In genomic region chr5:24604656-24605100, GRCm38 (mm10) we compare ENCODE assay signal across 9 mouse cellular contexts. TPM values are rescaled to one million over a fixed set of nuclear protein-coding genes. Genes with fewer than 3 reads are reported as not detected.
DNase-seq lines count a peak whose midpoint lies in the region; ATAC-seq and TF ChIP-seq lines count a peak whose summit lies in the region.
"Had no signal": no experiment of that assay in that cellular context is flagged by ENCODE, and none has a peak within 500 bp of the region (broad histone marks: within the 10 kb centered on the region; RNA-seq: fewer than 3 reads in every experiment).

No protein-coding gene starts in this region.

- H3K4me1 ChIP-seq in spleen, adult 2 months (ENCODE audit: control insufficient read depth, insufficient read depth, insufficient read length) = peaks cover 10% of the 10 kb centered on the region
- peaks cover 76% of the 10 kb centered on the region for H3K4me1 ChIP-seq in embryonic facial prominence, embryonic 10.5 days
- peaks cover 24% of the 10 kb centered on the region for H3K4me1 ChIP-seq in liver, embryonic 12.5 days
- peaks cover 76% of the 10 kb centered on the region for H3K4me1 ChIP-seq in neural tube, embryonic 13.5 days (replicated peaks)

- TF ChIP-seq CTCF in spleen, adult 2 months (IDR thresholded peaks at IDR 0.05; ENCODE audit: extremely low read depth, insufficient read depth, insufficient read length, insufficient replicate concordance) = no peak

- H3K27ac ChIP-seq in spleen, adult 2 months (ENCODE audit: insufficient read depth, low read length) = 0 out of 2 replicates have a peak overlapping the region, but pooled peaks have one; percentile 9
- H3K27ac ChIP-seq in embryonic facial prominence, embryonic 10.5 days (replicated peaks) = peak overlapping the region; percentile 97
- peak overlapping the region; percentile 69 for H3K27ac ChIP-seq in liver, embryonic 12.5 days
- H3K27ac ChIP-seq in neural tube, embryonic 13.5 days (replicated peaks) = peak overlapping the region; percentile 99
- H3K27ac ChIP-seq: macrophage had no signal

- no peaks in the 10 kb centered on the region for H3K9me3 ChIP-seq in embryonic facial prominence, embryonic 10.5 days
- no peaks in the 10 kb centered on the region for H3K9me3 ChIP-seq in liver, embryonic 12.5 days (replicated peaks)
- no peaks in the 10 kb centered on the region for H3K9me3 ChIP-seq in neural tube, embryonic 13.5 days

- WGBS in spleen, adult 2 months = 2% methylated on average over 35 of the region's 46 CpGs
- WGBS in embryonic facial prominence, embryonic 10.5 days = under 1% methylated on average over 46 of the region's 46 CpGs
- WGBS in liver, embryonic 12.5 days (ENCODE audit: insufficient replicate concordance) = 1% methylated on average over 42 of the region's 46 CpGs
- 2% methylated on average over 33 of the region's 46 CpGs for WGBS in neural tube, embryonic 13.5 days

- peak overlapping the region; percentile 31; the same call in 1 of the 2 replicates for H3K4me3 ChIP-seq in spleen, adult 2 months (ENCODE audit: extremely low read depth, insufficient read depth, insufficient read length)
- H3K4me3 ChIP-seq in embryonic facial prominence, embryonic 10.5 days = peak overlapping the region; percentile 75
- H3K4me3 ChIP-seq in liver, embryonic 12.5 days = peak overlapping the region; percentile 47
- peak overlapping the region; percentile 61 for H3K4me3 ChIP-seq in neural tube, embryonic 13.5 days

- peaks cover 12% of the 10 kb centered on the region for H3K27me3 ChIP-seq in spleen, adult 2 months (ENCODE audit: control insufficient read depth, insufficient read depth, low read length)
- peaks cover 56% of the 10 kb centered on the region for H3K27me3 ChIP-seq in embryonic facial prominence, embryonic 10.5 days (replicated peaks; ENCODE audit: low read depth, poor library complexity, severe bottlenecking)
- peaks cover 100% of the 10 kb centered on the region for H3K27me3 ChIP-seq in liver, embryonic 12.5 days (replicated peaks)
- H3K27me3 ChIP-seq in neural tube, embryonic 13.5 days = no peaks in the 10 kb centered on the region

- no peak for TF ChIP-seq POLR2A in spleen, adult 2 months (IDR thresholded peaks at IDR 0.05; ENCODE audit: low read depth, low read length)

- peak; percentile 52; the same call in 1 of the 2 replicates for ATAC-seq in liver, embryonic 12.5 days
- peak; percentile 75 for ATAC-seq in neural tube, embryonic 13.5 days (ENCODE audit: low read depth)

- peak overlapping the region; percentile 53 for H3K4me2 ChIP-seq in liver, embryonic 12.5 days
- H3K4me2 ChIP-seq in neural tube, embryonic 13.5 days = peak overlapping the region; percentile 89

- H3K36me3 ChIP-seq in spleen, adult 2 months (ENCODE audit: control insufficient read depth, insufficient read depth, low read length) = no peaks in the 10 kb centered on the region
- H3K36me3 ChIP-seq in embryonic facial prominence, embryonic 10.5 days (replicated peaks) = no peaks in the 10 kb centered on the region
- H3K36me3 ChIP-seq in liver, embryonic 12.5 days = no peaks in the 10 kb centered on the region
- H3K36me3 ChIP-seq in neural tube, embryonic 13.5 days = no peaks in the 10 kb centered on the region

- DNase-seq in spleen, adult 2 months (ENCODE audit: low read depth in 1 of 2, low spot score in 2 of 2) = no peak
- DNase-seq in spleen, adult 12 weeks (ENCODE audit: low spot score) = no peak
- peak; percentile 94 for DNase-seq in embryonic facial prominence, embryonic 10.5 days (ENCODE audit: low spot score)
- DNase-seq in heart, adult 9 months (ENCODE audit: low spot score in 2 of 2) = peak; percentile 92 to 93
- peak; percentile 91 for DNase-seq in kidney, adult 9 months
- DNase-seq in urinary bladder, postnatal 14 days (ENCODE audit: low spot score) = peak; percentile 90

- H3K9ac ChIP-seq in liver, embryonic 12.5 days = peak overlapping the region; percentile 48
- peak overlapping the region; percentile 97 for H3K9ac ChIP-seq in neural tube, embryonic 13.5 days

RNA-seq across cellular contexts. Expression of gene Chpf2, which starts 18.1 kb away (rescaled TPM):
- 30.0 and 38.9 TPM in 2 replicates for polyA plus RNA-seq in spleen, adult 2 months (2012; rRNA removed)
- polyA plus RNA-seq in embryonic facial prominence, embryonic 10.5 days (2016; fragmentation: Nextera tagmentation; extraction: Ambion mirVana) = 14.8 and 19.6 TPM in 2 replicates
- 16.6 and 17.6 TPM in 2 replicates for polyA plus RNA-seq in liver, embryonic 12.5 days (2016; fragmentation: Nextera tagmentation; extraction: Ambion mirVana)
- polyA plus RNA-seq in neural tube, embryonic 13.5 days (2015; fragmentation: Nextera tagmentation; extraction: Ambion mirVana) = 19.1 and 19.9 TPM in 2 replicates

RNA-seq across cellular contexts. Expression of gene Smarcd3, which starts 19.5 kb away (rescaled TPM):
- polyA plus RNA-seq in spleen, adult 2 months (2012; rRNA removed) = 2.5 and 3.4 TPM in 2 replicates
- 22.2 and 24.8 TPM in 2 replicates for polyA plus RNA-seq in embryonic facial prominence, embryonic 10.5 days (2016; fragmentation: Nextera tagmentation; extraction: Ambion mirVana)
- 5.8 and 8.3 TPM in 2 replicates for polyA plus RNA-seq in liver, embryonic 12.5 days (2016; fragmentation: Nextera tagmentation; extraction: Ambion mirVana)
- 91.1 and 99.2 TPM in 2 replicates for polyA plus RNA-seq in neural tube, embryonic 13.5 days (2015; fragmentation: Nextera tagmentation; extraction: Ambion mirVana)

RNA-seq across cellular contexts. Expression of gene Abcf2, which starts 27.4 kb away (rescaled TPM):
- polyA plus RNA-seq in spleen, adult 2 months (2012; rRNA removed) = 30.6 and 43.3 TPM in 2 replicates
- polyA plus RNA-seq in embryonic facial prominence, embryonic 10.5 days (2016; fragmentation: Nextera tagmentation; extraction: Ambion mirVana) = 181 and 183 TPM in 2 replicates
- polyA plus RNA-seq in liver, embryonic 12.5 days (2016; fragmentation: Nextera tagmentation; extraction: Ambion mirVana) = 93.7 and 95.9 TPM in 2 replicates
- polyA plus RNA-seq in neural tube, embryonic 13.5 days (2015; fragmentation: Nextera tagmentation; extraction: Ambion mirVana) = 91.2 and 99.1 TPM in 2 replicates

RNA-seq across cellular contexts. Expression of gene 4931409K22Rik, which starts 48.1 kb away (rescaled TPM):
- not detected in 2 replicates for polyA plus RNA-seq in spleen, adult 2 months (2012; rRNA removed)
- polyA plus RNA-seq in embryonic facial prominence, embryonic 10.5 days (2016; fragmentation: Nextera tagmentation; extraction: Ambion mirVana) = 0.07 and 0.08 TPM in 2 replicates
- polyA plus RNA-seq in liver, embryonic 12.5 days (2016; fragmentation: Nextera tagmentation; extraction: Ambion mirVana) = 0.05 TPM in 1 of 2 replicates, not detected in the other
- polyA plus RNA-seq in neural tube, embryonic 13.5 days (2015; fragmentation: Nextera tagmentation; extraction: Ambion mirVana) = 0.08 and 0.17 TPM in 2 replicates
- polyA plus RNA-seq: macrophage had no signal

Comparison
In these comparisons a context has a peak if more than half of its experiments do, and no peak if none do; other contexts are left out.
1. DNase-seq: peak in embryonic facial prominence, embryonic 10.5 days (single experiment), heart, adult 9 months (2 of 2), kidney, adult 9 months (single experiment) and urinary bladder, postnatal 14 days (single experiment); none in spleen, adult 2 months (0 of 2) and spleen, adult 12 weeks (single experiment).
2. H3K27ac ChIP-seq: peak in every context shown above with its lines; median percentile 99 in neural tube, embryonic 13.5 days; 97 in embryonic facial prominence, embryonic 10.5 days; 69 in liver, embryonic 12.5 days; 9 in spleen, adult 2 months.
3. Peak in every context shown above with its lines, with median percentiles within 50 percentile points of each other: H3K4me3 ChIP-seq.